21 mouse cellular contexts compared by ENCODE assay signal in genomic region chr12:118635456-118635855, GRCm38 (mm10).
"Had no signal": no experiment of that assay in that cellular context is flagged by ENCODE, and none has a peak within 500 bp of the region (broad histone marks: within the 10 kb centered on the region; RNA-seq: fewer than 3 reads in every experiment).

No protein-coding gene starts in this region.

- DNase-seq: lung, adult 2 months; lung, postnatal 14 days; lung, postnatal 36 days; midbrain, embryonic 14.5 days; retina, postnatal 1 day; right cerebral cortex, adult 18-20 months; right cerebral cortex, postnatal 25 days; right cerebral cortex, postnatal 4 days; spleen, adult 18-20 months; thymus, adult 18-20 months; thymus, postnatal 14 days; thymus, postnatal 36 days had no signal

- H3K9me3 ChIP-seq: lung, embryonic 15.5 days; neural tube, embryonic 15.5 days had no signal

- H3K4me1 ChIP-seq: lung, embryonic 15.5 days; neural tube, embryonic 15.5 days had no signal

- H3K9ac ChIP-seq: lung, embryonic 15.5 days; midbrain, embryonic 12.5 days; neural tube, embryonic 13.5 days; neural tube, embryonic 15.5 days had no signal

- H3K4me2 ChIP-seq: lung, embryonic 15.5 days; midbrain, embryonic 12.5 days; neural tube, embryonic 13.5 days; neural tube, embryonic 15.5 days had no signal

- ATAC-seq: lung, postnatal 0 days; midbrain, embryonic 16.5 days had no signal

- H3K4me3 ChIP-seq: lung, embryonic 15.5 days; midbrain, embryonic 12.5 days; myocyte; neural tube, embryonic 13.5 days; neural tube, embryonic 15.5 days had no signal

- H3K27me3 ChIP-seq: lung, embryonic 15.5 days; megakaryocyte, embryonic 14.5 days had no signal

- H3K36me3 ChIP-seq: lung, embryonic 15.5 days; midbrain, embryonic 12.5 days; neural tube, embryonic 13.5 days; neural tube, embryonic 15.5 days had no signal

- H3K27ac ChIP-seq: lung, embryonic 15.5 days; macrophage; midbrain, embryonic 12.5 days; neural tube, embryonic 13.5 days; neural tube, embryonic 15.5 days had no signal
